Mouse (Mus musculus): ENCODE measurements at regions not wholly inside any gene's neighbourhood (a gene's known extent, or its start where the extent isn't known, plus 50 kb on each side); places are given as distances from the start of the nearest gene placed in this dataset.

- TF ChIP-seq CTCF (IDR thresholded peaks at IDR 0.05; ENCODE audit: insufficient read depth, low read depth, low read length), result no peak
- TF ChIP-seq POLR2A (IDR thresholded peaks at IDR 0.05; ENCODE audit: insufficient read depth, low read depth, low read length), result no peak
Observed at GRCm38 (mm10) chr3:41151989-41152388, 69.1 kb upstream of the Pgrmc2 start.
